Mouse (Mus musculus) Patski (cell line): Measurements from ENCODE around the gene Tmem274. TPM values are rescaled to one million over a fixed set of nuclear protein-coding genes. Genes with fewer than 3 reads are reported as not detected.

Experiments
- ATAC-seq: fragments of 100-300 bp; one replicate; pipeline ENCODE4 v1.8.0; 2021
- CTCF ChIA-PET: fragments of 350-600 bp; sonication (Branson Sonifier 250); formaldehyde crosslinking; loops from one replicate; lab custom pipeline; 2022; ENCODE audit warnings: inconsistent platforms; lab: Charles Lee
- POLR2A ChIA-PET: fragments of 350-600 bp; sonication (Branson Sonifier 250); formaldehyde crosslinking; loops from one replicate; lab custom pipeline; 2022; ENCODE audit warnings: antibody characterized with exemption, inconsistent platforms; lab: Charles Lee
- DNase-seq: peaks from one replicate; pipeline ENCODE4 v3.0.0-alpha.2; 2011; ENCODE audit warnings: low read depth, low spot score
- H3K27me3 ChIP-seq: fragments of 371-371 bp; one replicate; pipeline ENCODE4 v1.5.1; 2021
- CTCF ChIP-seq: fragments of 100-300 bp; IDR thresholded peaks from one replicate; pipeline ENCODE4 v1.5.1; 2021
- in situ Hi-C: fragments of 300-500 bp; cut with MboI; formaldehyde crosslinking; loops from 3 replicates; pipeline ENCODE4 v1.11.1; 2018; ENCODE audit warnings: low pct_unique_long_range_greater_than_20kb, mixed read lengths
- polyA plus RNA-seq: library from polyadenylated mRNA; unstranded; gene quantifications from one replicate; pipeline ENCODE4 v1.2.3, GENCODE M21; 2021

Tmem274 gene
- polyA plus RNA-seq, 1 experiment from 2014 or later = not detected

DNA sequence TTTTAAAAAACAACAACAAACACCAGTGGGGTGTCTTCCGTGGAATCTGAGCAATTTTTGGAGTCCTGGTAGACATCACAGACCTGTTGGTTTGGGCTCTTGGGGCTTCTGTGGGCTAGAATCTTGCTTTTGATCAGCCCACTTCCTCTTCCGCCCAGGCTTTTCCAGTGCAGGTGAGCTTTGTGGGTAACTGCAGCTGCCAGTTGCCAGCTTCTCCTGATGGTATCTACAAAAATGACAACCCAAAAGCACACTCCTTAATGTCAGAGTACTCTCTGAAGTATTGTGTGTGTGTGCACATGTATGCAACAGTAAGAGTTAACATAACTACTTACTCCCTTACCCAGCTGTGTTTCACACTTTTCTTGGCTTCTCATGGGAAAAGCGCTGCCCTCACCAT, 7.6 kb upstream of the Tmem274 start:
- ChIA-PET POLR2A (no interaction called here), CTCF (no interaction called here)
- in situ Hi-C loops = no loop called here
- no peak for ATAC-seq
- H3K27me3 ChIP-seq = no peaks in the 10 kb centered on the region
- TF ChIP-seq CTCF = no peak
- DNase-seq = no peak

DNA sequence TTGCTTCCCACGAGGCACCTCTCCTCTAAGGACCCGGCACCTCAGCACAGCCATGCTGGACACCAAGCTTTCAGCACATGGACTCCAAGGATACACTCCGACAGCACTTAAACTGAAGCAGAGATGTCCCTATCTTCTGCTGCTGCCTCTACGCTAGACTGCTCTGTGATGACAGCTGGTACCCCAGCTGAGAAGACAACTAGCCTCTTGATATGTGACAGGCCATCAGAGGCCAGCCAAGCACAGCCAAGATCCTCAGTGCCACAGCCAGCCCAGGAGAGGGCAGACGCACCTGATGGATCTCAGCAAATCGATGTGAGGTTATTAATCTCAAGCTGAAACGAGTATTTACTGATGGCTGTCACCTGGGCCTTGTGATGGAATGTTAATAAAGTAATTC, 2.1 kb upstream of the Tmem274 start:
- CTCF ChIA-PET = interaction anchor here (1.1 kb wide), 1 partner anchor 12 kb away, joined by 3 read pairs; no protein-coding TSS in a partner anchor
- POLR2A ChIA-PET = interaction anchor here (0.9 kb wide), 1 partner anchor 117 kb away, joined by 3 read pairs; no protein-coding TSS in a partner anchor
- DNase-seq (no peak), ATAC-seq (no peak)
- in situ Hi-C loops = no loop called here
- no peaks in the 10 kb centered on the region for H3K27me3 ChIP-seq
- no peak for TF ChIP-seq CTCF

DNA sequence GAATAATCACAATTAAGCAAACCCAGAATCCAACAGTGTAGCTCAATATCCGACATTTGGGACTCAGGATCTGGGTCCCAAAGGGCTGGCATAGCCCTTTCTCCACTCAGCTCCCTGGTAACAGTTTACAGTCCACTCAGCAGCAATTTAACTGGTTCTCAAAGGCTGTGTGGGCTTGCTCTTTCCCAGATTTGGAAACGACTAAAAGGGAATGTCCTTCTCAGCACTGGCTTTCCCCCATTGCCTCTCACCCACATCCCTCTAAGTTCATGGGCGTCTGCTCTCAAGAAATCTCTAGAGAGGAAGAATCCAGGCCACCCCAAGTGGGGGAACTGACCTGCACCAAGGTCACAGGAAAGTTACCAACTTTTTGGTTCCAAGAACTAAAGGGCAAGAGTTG, 7.4 kb downstream of the Tmem274 start:
- no peak for TF ChIP-seq CTCF
- peak; percentile 22 for DNase-seq
- ChIA-PET POLR2A (no interaction called here), CTCF (no interaction called here)
- no peaks in the 10 kb centered on the region for H3K27me3 ChIP-seq
- in situ Hi-C loops = no loop called here
- ATAC-seq = peak; percentile 31

DNA sequence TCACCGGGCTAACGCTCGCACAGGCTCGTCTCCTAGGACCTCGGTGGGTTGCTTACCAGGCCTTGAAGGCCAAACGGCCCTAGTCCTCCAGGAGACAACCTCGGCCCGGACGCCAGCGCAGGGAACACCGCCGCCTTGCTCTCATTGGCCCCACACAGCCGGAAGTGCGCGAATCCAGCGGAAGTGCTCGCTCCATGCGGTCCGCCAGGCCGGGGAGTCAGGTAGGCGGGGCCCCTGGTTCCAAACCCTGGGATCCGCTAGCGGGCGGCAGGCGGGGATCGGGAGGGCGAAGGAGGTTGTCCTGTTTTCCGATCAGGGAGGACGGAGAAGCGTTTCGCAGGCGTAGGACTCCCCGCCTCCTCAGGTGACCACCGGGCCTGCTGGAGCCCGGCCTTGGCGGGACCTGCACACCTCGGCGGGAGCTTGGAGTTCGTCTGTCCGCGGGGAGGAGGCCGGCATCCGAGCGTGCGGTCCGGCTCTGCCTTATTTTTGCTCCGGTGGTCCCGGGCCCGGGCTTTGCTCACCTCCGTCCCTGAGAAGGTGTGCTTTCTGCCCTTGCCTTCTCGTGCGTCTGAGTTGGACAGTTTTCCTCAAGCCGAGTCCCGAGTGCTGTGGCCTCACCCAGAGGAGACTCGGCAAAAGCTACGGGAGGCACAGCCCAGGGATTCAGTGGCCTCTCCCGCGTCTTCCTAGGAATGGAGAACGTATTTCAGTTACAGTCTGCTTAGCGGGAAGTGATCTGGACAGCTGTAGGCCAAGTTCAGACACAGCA, 8.1 kb downstream of the Tmem274 start, which contains the start of the genes Nmnat1 and Lzic:
Nmnat1 (minus strand) TSS at position 150 of the 772 bp plus-strand sequence.
Lzic (plus strand) TSS at position 177 of the 772 bp plus-strand sequence.
- ATAC-seq = peak; percentile 60
- H3K27me3 ChIP-seq = no peaks in the 10 kb centered on the region
- TF ChIP-seq CTCF = no peak
- ChIA-PET CTCF (interaction anchor here (1.1 kb wide), 1 partner anchor 71 kb away, joined by 3 read pairs; no protein-coding TSS in a partner anchor), POLR2A (no interaction called here)
- peak; percentile 74 for DNase-seq
- in situ Hi-C loops = no loop called here

DNA sequence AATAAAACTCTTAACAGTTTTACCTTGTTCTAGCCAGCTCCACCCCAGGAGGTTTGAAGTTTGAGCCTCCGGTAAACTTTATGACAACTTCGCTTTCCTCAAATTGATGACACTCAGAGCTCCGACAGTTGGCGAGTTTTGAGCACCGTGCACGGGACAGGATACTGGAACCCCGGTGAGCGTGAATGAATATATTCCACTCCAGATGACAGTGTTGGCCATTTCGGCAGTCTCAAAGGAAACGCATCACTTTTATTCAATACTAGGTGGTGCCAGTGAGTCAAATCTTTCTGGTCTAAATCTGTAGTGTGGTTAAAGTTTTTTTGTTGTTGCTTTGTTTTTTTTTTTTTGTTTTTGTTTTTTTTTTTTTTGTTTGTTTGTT, 8.6 kb downstream of the Tmem274 start:
- CTCF ChIA-PET = interaction anchor here (1.1 kb wide), 1 partner anchor 72 kb away, joined by 3 read pairs; no protein-coding TSS in a partner anchor
- POLR2A ChIA-PET = no interaction called here
- no peak for TF ChIP-seq CTCF
- no peak for DNase-seq
- in situ Hi-C loops = no loop called here
- H3K27me3 ChIP-seq = no peaks in the 10 kb centered on the region
- no peak for ATAC-seq

DNA sequence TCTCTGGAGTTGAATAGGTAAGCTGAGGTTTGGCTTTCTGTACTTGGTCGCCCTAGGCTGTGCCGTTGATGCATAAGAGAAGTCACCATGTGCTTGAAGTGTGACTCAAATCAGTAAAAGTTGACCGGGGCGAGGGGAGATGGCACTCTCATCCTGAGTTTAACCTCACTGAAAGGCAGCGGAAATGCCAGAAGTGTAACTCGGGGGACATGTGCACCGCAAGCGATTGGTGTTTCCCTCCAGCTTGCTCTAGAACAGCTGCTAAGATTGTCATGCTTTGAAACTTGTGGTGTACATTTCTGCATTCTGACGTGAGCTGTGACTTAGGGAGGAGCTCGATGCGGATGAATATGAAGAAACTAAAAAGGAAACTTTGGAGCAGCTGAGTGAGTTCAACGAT, 10.6 kb downstream of the Tmem274 start:
- no peak for TF ChIP-seq CTCF
- ATAC-seq (no peak), DNase-seq (no peak)
- in situ Hi-C loops = no loop called here
- ChIA-PET CTCF (interaction anchor here (0.8 kb wide), 1 partner anchor 12 kb away, joined by 3 read pairs; no protein-coding TSS in a partner anchor), POLR2A (no interaction called here)
- H3K27me3 ChIP-seq = no peaks in the 10 kb centered on the region

DNA sequence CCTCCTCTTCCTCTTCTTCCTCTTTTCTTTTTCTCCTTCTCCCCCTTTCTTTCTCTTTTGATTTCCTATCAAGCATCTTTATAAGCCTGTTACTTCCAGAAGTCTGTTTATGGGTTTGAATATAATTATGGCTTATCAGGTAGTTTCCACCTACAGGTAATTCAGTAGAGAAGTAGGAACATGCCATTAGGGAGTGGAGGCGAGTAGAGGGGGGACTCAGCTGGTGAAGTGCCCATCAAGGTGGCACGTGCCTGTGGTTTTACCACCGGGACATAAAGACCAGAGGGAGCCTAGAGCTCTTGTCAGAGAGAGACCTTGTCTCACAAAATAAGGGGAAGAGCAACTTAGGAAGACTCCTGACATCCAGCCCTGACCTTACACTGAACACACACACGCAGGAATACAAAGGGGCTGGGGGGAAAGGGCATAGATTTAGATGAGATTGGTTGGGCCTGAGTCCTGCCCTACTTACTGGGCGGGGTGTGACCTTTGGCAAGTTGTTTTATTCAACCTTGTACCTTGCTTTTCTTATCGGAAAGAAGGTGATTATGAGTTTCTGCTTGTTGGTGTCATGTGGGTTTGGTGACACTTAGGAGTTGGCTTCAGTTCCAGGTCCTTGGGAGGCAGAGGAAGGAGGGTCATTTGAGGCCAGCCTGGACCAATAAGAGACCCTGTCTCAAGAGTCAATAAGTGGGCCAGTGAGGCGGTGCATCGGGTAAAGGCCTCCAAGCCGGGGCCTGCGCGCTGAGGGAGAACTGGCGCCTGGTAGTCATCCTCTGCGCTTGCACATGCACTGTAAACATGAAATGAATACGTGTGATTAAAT, 12.4 kb downstream of the Tmem274 start:
- DNase-seq (no peak), ATAC-seq (no peak)
- TF ChIP-seq CTCF = no peak
- ChIA-PET CTCF (no interaction called here), POLR2A (no interaction called here)
- in situ Hi-C loops = loop anchor here (5.0 kb wide), 1 partner anchor 43 kb away; no protein-coding TSS in a partner anchor
- no peaks in the 10 kb centered on the region for H3K27me3 ChIP-seq

DNA sequence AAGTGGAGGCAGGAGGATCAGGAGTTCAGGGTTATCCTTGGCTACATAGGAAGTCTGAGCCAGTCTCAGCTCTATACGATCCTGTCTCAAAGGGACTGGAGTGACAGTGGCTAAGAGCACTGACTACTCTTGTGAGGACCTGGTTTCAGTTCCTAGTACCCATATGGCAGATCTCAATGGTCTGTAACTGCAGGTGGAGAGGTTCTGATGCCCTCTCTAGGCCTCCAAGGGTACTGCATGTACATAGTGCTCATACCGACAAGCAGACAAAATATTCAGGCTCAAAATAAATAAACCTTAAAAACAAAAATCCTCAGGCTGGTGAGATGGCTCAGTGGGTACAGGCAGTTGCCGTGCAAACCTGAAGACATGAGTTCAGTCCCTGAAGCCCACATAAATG, 14.0 kb downstream of the Tmem274 start:
- ChIA-PET POLR2A (no interaction called here), CTCF (no interaction called here)
- no peak for DNase-seq
- H3K27me3 ChIP-seq = no peaks in the 10 kb centered on the region
- no peak for ATAC-seq
- in situ Hi-C loops = loop anchor here (5.0 kb wide), 1 partner anchor 41 kb away; no protein-coding TSS in a partner anchor
- no peak for TF ChIP-seq CTCF

DNA sequence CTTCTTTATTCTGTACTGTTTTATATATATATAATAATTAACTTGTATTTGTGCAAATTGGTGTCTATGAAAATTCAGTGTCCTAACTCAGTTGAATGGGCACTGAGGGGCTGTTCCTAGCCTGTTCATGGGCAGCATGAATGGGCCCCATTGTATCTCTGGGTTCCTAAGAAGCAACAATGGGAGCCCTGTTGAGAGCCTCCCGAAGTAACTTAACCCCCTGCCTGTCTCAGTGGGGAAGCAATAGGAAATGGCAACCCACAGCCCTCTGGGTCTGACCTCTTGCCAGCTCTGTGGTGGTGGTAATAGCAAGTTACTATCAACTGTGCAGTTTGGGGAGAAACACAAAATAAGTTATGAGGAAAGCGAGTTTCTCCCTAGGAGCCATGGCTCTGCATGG, 19.4 kb downstream of the Tmem274 start:
- no peak for ATAC-seq
- no peaks in the 10 kb centered on the region for H3K27me3 ChIP-seq
- DNase-seq = no peak
- in situ Hi-C loops = no loop called here
- CTCF ChIA-PET = no interaction called here
- POLR2A ChIA-PET = no interaction called here
- TF ChIP-seq CTCF = no peak

DNA sequence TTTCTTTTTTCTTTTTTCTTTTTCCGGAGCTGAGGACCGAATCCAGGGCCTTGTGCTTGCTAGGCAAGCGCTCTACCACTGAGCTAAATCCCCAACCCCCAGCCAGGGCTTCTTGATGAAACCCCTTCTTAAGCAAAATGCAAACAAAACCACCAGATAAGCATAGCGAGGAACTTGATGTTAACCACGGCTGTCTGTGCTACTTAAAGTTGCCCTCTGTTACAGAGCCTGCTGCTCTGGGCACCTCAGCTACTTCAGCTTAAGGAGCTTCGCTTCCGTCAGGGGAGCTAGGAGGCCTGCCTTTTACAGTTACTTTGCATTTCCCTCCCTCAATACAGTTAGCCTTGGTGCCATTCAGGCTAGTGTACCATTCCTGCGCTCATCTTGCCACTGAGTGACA, 21.7 kb downstream of the Tmem274 start:
- H3K27me3 ChIP-seq = no peaks in the 10 kb centered on the region
- DNase-seq (no peak), ATAC-seq (no peak)
- in situ Hi-C loops = no loop called here
- CTCF ChIA-PET = no interaction called here
- TF ChIP-seq CTCF = no peak
- POLR2A ChIA-PET = interaction anchor here (0.6 kb wide), 1 partner anchor 9 kb away, joined by 4 read pairs; no protein-coding TSS in a partner anchor
